Mouse (Mus musculus): ENCODE measurements around the gene Spsb4. TPM values are rescaled to one million over a fixed set of nuclear protein-coding genes. Genes with fewer than 3 reads are reported as not detected.

The Spsb4 gene
- polyA plus RNA-seq, 1 experiment from 2014 or later, result 26.6 TPM

DNA sequence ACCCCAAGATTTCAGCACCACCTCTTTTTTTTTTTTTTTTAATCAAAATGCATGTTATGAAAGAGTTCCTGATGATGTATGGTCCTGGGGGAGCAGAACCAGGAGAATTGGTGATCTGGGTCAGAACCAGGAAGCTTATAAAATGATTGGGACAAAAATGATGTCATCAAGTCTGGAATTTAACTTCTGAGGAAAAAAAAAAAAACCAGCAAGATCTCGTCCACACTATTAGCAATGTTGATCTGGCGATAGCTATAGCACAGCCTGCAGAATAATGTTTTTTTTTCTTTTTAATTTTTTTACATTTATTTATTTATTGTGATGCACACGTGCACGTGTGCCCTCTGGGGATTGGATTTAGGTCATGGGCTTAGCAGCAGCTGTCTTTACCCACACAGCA is 27.6 kb upstream of the Spsb4 start:
- DNase-seq (ENCODE audit: low spot score) (no peak), ATAC-seq (ENCODE audit: low FRiP score) (no peak)
- Histone ChIP-seq H3K27me3 (ENCODE audit: control insufficient read depth, insufficient read depth, low read length) (no peaks in the 10 kb centered on the region), H3K9me3 (ENCODE audit: control insufficient read depth, low read length) (no peaks in the 10 kb centered on the region; the same call in 1 of the 2 replicates), H3K4me3 (replicated peaks; ENCODE audit: low read length) (no peak overlapping the region), H3K36me3 (replicated peaks; ENCODE audit: control insufficient read depth, insufficient read depth) (no peaks in the 10 kb centered on the region), H3K4me1 (replicated peaks; ENCODE audit: control insufficient read depth, insufficient read depth, low read length) (no peaks in the 10 kb centered on the region), H3K27ac (no peak overlapping the region), H3K9ac (no peak overlapping the region), H3K4me2 (replicated peaks) (no peak overlapping the region)
- WGBS, result 84% methylated on average over 4 of the region's 4 CpGs

DNA sequence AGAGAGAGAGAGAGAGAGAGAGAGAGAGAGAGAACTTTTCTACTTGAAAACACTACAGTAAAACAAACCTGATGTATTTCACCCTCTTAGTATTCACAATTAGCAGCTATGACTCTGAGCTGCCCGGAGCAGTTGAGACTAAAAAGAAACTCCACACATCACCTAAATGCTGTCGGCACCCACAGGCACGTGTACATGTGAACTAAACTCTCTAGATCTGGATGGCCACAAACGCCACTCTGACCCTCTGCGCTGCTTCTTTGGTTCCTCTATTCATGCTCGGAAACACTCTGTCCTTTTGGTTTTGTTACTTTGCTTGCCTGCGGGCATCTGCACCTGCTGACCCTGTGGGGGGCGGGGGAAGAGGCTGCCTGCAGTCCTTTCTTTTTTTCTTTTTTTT is 23.0 kb upstream of the Spsb4 start:
- no peak for ATAC-seq (ENCODE audit: low FRiP score)

DNA sequence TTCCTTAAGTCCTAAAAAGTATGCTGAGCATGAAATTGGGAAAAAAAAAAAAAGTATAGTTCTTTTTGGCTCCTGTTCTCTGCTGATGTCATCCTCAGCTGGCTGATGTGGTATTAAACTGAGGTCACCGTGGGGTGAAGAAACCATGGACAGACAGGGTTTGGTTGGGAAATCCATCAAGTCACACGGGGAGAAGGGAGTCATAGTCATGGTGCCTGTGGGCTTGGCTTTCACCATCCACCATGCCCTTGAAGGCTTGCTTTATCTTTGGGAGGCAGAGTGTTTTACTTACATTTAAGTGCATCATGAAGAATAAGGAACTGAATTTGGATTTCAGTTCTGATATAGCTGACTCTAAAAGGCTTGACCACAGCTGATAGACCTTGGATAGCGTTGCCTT is 19.4 kb upstream of the Spsb4 start:
- H3K9ac ChIP-seq, result no peak overlapping the region
- no peak overlapping the region for H3K4me2 ChIP-seq (replicated peaks)
- DNase-seq (ENCODE audit: low spot score) (no peak), ATAC-seq (ENCODE audit: low FRiP score) (no peak)
- H3K4me1 ChIP-seq (replicated peaks; ENCODE audit: control insufficient read depth, insufficient read depth, low read length), result no peaks in the 10 kb centered on the region
- H3K4me3 ChIP-seq (replicated peaks; ENCODE audit: low read length), result no peak overlapping the region
- no peaks in the 10 kb centered on the region for H3K27me3 ChIP-seq (ENCODE audit: control insufficient read depth, insufficient read depth, low read length)
- H3K9me3 ChIP-seq (ENCODE audit: control insufficient read depth, low read length), result no peaks in the 10 kb centered on the region
- no peak overlapping the region for H3K27ac ChIP-seq
- WGBS, result 96% methylated on average over 3 of the region's 3 CpGs
- no peaks in the 10 kb centered on the region for H3K36me3 ChIP-seq (replicated peaks; ENCODE audit: control insufficient read depth, insufficient read depth)

More for the DNA sequence above, 23.0 kb upstream of the Spsb4 start:
- Histone ChIP-seq H3K36me3 (replicated peaks; ENCODE audit: control insufficient read depth, insufficient read depth) (no peaks in the 10 kb centered on the region), H3K9me3 (ENCODE audit: control insufficient read depth, low read length) (no peaks in the 10 kb centered on the region), H3K27me3 (ENCODE audit: control insufficient read depth, insufficient read depth, low read length) (no peaks in the 10 kb centered on the region), H3K4me2 (replicated peaks) (no peak overlapping the region), H3K9ac (no peak overlapping the region), H3K4me1 (replicated peaks; ENCODE audit: control insufficient read depth, insufficient read depth, low read length) (no peaks in the 10 kb centered on the region), H3K4me3 (replicated peaks; ENCODE audit: low read length) (no peak overlapping the region), H3K27ac (no peak overlapping the region)
- 60% methylated on average over 8 of the region's 8 CpGs for WGBS
- DNase-seq (ENCODE audit: low spot score), result no peak

DNA sequence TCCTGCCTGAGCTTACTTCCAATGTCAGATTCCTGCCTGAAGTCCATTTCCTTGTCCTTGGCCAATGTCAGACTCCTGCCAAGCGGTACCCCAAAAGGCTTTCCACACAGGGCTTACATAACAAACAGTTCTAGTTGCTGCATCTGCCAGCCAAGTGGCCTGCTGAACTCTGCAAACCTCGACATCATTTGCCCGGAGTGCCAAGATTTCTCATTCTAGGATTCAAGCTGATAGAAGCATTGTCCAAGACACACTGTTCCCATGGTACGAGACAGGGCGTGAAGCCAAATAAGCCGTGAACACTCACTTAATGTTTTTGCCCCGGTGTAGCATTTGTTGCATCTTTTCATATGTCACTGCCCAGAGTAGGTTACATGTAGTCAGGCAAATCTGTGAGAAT is 18.0 kb upstream of the Spsb4 start:
- H3K27ac ChIP-seq, result no peak overlapping the region
- H3K36me3 ChIP-seq (replicated peaks; ENCODE audit: control insufficient read depth, insufficient read depth), result no peaks in the 10 kb centered on the region
- ATAC-seq (ENCODE audit: low FRiP score), result no peak
- 66% methylated on average over 7 of the region's 7 CpGs for WGBS
- H3K9ac ChIP-seq, result no peak overlapping the region
- no peak for DNase-seq (ENCODE audit: low spot score)
- H3K4me1 ChIP-seq (replicated peaks; ENCODE audit: control insufficient read depth, insufficient read depth, low read length), result no peaks in the 10 kb centered on the region
- H3K9me3 ChIP-seq (ENCODE audit: control insufficient read depth, low read length), result no peaks in the 10 kb centered on the region
- H3K4me2 ChIP-seq (replicated peaks), result no peak overlapping the region
- H3K4me3 ChIP-seq (replicated peaks; ENCODE audit: low read length), result no peak overlapping the region
- no peaks in the 10 kb centered on the region for H3K27me3 ChIP-seq (ENCODE audit: control insufficient read depth, insufficient read depth, low read length)

DNA sequence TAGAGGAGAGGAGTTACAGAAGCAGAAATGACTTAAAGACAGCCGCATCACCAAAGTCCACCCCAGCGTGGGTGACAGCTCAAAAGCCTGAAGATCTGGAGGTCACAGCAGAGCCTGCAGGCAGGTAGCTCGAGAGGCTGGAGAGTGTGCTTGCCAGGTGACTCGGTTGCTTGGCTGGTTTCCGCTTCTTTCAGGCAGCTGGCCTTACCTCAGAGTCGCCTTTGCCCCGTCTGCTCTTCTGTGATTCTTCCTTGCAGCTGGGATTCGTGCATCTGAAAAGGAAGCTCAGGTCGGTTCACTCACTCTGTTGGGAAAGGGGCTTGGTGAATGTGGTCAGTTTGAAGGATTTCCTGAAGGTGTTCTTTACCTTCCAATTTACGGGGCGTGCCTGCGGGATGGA is 8.7 kb upstream of the Spsb4 start:
- no peak overlapping the region for H3K4me2 ChIP-seq (replicated peaks)
- no peaks in the 10 kb centered on the region for H3K4me1 ChIP-seq (replicated peaks; ENCODE audit: control insufficient read depth, insufficient read depth, low read length)
- ATAC-seq (ENCODE audit: low FRiP score), result no peak
- no peak overlapping the region for H3K27ac ChIP-seq
- no peak for DNase-seq (ENCODE audit: low spot score)
- H3K27me3 ChIP-seq (ENCODE audit: control insufficient read depth, insufficient read depth, low read length), result no peaks in the 10 kb centered on the region
- no peak overlapping the region for H3K9ac ChIP-seq
- H3K36me3 ChIP-seq (replicated peaks; ENCODE audit: control insufficient read depth, insufficient read depth), result no peaks in the 10 kb centered on the region
- WGBS, result 77% methylated on average over 12 of the region's 12 CpGs
- no peaks in the 10 kb centered on the region for H3K9me3 ChIP-seq (ENCODE audit: control insufficient read depth, low read length)
- H3K4me3 ChIP-seq (replicated peaks; ENCODE audit: low read length), result no peak overlapping the region

DNA sequence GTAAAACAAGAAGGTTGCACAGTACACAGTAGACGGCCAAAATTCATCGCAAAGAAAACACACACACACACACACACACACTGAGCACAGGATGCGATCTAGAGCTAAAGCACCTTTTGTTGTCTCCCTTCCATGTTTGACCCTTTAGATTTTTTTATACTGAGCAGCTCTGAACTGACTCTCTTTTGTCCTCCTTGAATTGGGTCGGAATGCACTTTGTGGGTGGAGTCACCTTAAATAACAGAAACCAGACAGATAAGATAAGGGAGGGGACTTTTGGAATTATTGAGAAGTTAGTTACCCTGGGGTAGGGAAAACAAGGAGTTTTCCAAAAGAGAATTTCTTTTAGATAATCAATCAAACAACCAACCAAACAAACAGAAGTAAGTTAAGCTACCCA is 7.4 kb upstream of the Spsb4 start:
- H3K4me2 ChIP-seq (replicated peaks), result no peak overlapping the region
- DNase-seq (ENCODE audit: low spot score) (no peak), ATAC-seq (ENCODE audit: low FRiP score) (no peak)
- WGBS, result 86% methylated on average over 4 of the region's 4 CpGs
- H3K4me3 ChIP-seq (replicated peaks; ENCODE audit: low read length), result no peak overlapping the region
- H3K36me3 ChIP-seq (replicated peaks; ENCODE audit: control insufficient read depth, insufficient read depth), result no peaks in the 10 kb centered on the region
- H3K4me1 ChIP-seq (replicated peaks; ENCODE audit: control insufficient read depth, insufficient read depth, low read length), result no peaks in the 10 kb centered on the region
- no peak overlapping the region for H3K27ac ChIP-seq
- H3K9ac ChIP-seq, result no peak overlapping the region
- no peaks in the 10 kb centered on the region for H3K9me3 ChIP-seq (ENCODE audit: control insufficient read depth, low read length)
- H3K27me3 ChIP-seq (ENCODE audit: control insufficient read depth, insufficient read depth, low read length), result no peaks in the 10 kb centered on the region

DNA sequence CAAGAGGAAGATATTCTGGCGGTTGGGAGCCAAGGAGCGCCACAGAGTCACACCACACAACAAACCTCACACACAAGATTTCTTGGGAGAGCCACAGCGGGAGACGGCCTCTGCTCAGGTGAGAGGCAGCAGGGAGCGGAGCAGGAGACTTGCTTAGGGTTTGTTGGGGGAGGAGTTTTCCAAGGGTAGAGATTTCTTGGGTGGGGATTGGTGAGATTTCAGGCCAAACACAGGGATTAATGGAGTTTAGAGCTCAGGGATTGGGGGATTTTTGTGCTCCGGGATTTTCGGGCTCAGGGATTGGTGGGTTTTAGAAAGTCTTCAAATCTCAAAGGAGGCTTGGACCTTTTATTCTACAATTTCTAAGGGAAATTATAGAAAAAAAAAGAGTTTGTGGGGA is 5.8 kb upstream of the Spsb4 start:
- Histone ChIP-seq H3K4me1 (replicated peaks; ENCODE audit: control insufficient read depth, insufficient read depth, low read length) (0 out of 2 replicates have a peak, but pooled peaks cover under 1% of the 10 kb centered on the region), H3K36me3 (replicated peaks; ENCODE audit: control insufficient read depth, insufficient read depth) (no peaks in the 10 kb centered on the region), H3K9me3 (ENCODE audit: control insufficient read depth, low read length) (no peaks in the 10 kb centered on the region), H3K27me3 (ENCODE audit: control insufficient read depth, insufficient read depth, low read length) (no peaks in the 10 kb centered on the region), H3K4me3 (replicated peaks; ENCODE audit: low read length) (no peak overlapping the region), H3K9ac (no peak overlapping the region), H3K4me2 (replicated peaks) (no peak overlapping the region), H3K27ac (no peak overlapping the region)
- ATAC-seq (ENCODE audit: low FRiP score) (no peak), DNase-seq (ENCODE audit: low spot score) (no peak)
- WGBS, result 79% methylated on average over 7 of the region's 7 CpGs

DNA sequence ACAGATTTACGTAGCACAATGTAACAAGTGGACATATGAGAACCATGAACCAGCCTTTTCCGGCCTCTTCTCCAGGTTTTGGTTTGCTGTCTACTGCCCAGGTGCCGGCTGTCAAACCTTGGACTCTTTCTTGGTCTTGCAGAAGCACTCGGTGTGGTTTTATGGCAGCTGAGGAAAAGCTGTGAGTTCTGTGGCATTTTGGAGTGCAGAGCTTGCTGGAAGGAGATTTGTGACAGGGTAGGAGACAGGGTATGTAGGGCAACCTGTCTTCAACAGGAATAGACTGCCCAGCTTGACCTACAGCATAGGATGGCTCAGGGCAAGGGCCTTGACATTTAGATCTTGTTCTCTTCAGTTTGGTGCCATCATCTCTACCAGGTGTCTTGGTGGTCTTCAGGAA is 4.3 kb upstream of the Spsb4 start:
- H3K4me2 ChIP-seq (replicated peaks), result no peak overlapping the region
- no peak for DNase-seq (ENCODE audit: low spot score)
- H3K9ac ChIP-seq, result no peak overlapping the region
- no peak overlapping the region for H3K27ac ChIP-seq
- no peaks in the 10 kb centered on the region for H3K36me3 ChIP-seq (replicated peaks; ENCODE audit: control insufficient read depth, insufficient read depth)
- ATAC-seq (ENCODE audit: low FRiP score), result no peak
- 95% methylated on average over 4 of the region's 4 CpGs for WGBS
- H3K9me3 ChIP-seq (ENCODE audit: control insufficient read depth, low read length), result no peaks in the 10 kb centered on the region
- H3K4me3 ChIP-seq (replicated peaks; ENCODE audit: low read length), result no peak overlapping the region
- 0 out of 2 replicates have a peak, but pooled peaks cover 5% of the 10 kb centered on the region for H3K4me1 ChIP-seq (replicated peaks; ENCODE audit: control insufficient read depth, insufficient read depth, low read length)
- no peaks in the 10 kb centered on the region for H3K27me3 ChIP-seq (ENCODE audit: control insufficient read depth, insufficient read depth, low read length)

DNA sequence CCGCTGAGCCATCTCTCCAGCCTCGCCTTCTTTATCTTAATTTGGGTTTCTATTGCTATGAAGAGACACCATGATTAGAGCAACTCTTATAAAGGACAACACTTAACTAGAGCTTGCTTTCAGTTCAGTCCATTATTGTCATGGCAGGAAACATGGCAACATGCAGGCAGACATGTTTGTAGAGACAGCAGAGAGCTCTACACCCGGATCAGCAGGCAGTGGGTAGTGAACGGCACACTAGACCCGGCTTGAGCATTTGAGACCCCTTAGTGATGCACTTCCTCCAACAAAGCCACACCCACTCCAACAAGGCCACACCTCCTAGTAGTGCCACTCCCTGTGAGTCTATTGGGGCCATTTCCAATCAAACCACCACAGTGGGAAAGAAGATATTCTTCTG is 3.7 kb upstream of the Spsb4 start:
- WGBS, result 90% methylated on average over 5 of the region's 5 CpGs
- Histone ChIP-seq H3K27ac (no peak overlapping the region), H3K4me3 (replicated peaks; ENCODE audit: low read length) (no peak overlapping the region), H3K9ac (no peak overlapping the region), H3K9me3 (ENCODE audit: control insufficient read depth, low read length) (no peaks in the 10 kb centered on the region), H3K36me3 (replicated peaks; ENCODE audit: control insufficient read depth, insufficient read depth) (no peaks in the 10 kb centered on the region), H3K4me1 (replicated peaks; ENCODE audit: control insufficient read depth, insufficient read depth, low read length) (0 out of 2 replicates have a peak, but pooled peaks cover 6% of the 10 kb centered on the region), H3K4me2 (replicated peaks) (no peak overlapping the region), H3K27me3 (ENCODE audit: control insufficient read depth, insufficient read depth, low read length) (no peaks in the 10 kb centered on the region)
- DNase-seq (ENCODE audit: low spot score) (no peak), ATAC-seq (ENCODE audit: low FRiP score) (no peak)

DNA sequence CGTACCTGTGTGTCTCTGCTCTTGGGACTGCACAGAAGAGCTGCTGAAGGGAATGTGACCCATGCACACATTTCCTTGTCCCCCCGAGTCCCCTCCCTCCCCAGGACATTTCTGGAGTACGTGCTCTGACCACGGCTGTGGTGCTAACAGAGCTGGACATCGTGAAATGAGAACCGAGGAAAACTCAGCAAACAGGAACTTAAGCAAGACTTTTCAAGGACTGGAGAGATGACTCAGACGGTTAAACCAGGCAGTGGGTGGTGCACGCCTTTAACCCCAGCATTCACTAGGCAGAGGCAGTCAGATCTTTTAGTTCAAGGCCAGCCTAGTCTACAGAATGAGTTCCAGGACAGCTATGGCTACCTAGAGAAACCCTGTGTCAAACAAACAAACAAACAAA is 1.5 kb upstream of the Spsb4 start:
- ATAC-seq (ENCODE audit: low FRiP score) (no peak), DNase-seq (ENCODE audit: low spot score) (no peak)
- Histone ChIP-seq H3K4me1 (replicated peaks; ENCODE audit: control insufficient read depth, insufficient read depth, low read length) (peaks cover 28% of the 10 kb centered on the region), H3K27me3 (ENCODE audit: control insufficient read depth, insufficient read depth, low read length) (no peaks in the 10 kb centered on the region), H3K27ac (no peak overlapping the region), H3K9me3 (ENCODE audit: control insufficient read depth, low read length) (no peaks in the 10 kb centered on the region), H3K36me3 (replicated peaks; ENCODE audit: control insufficient read depth, insufficient read depth) (no peaks in the 10 kb centered on the region), H3K9ac (no peak overlapping the region), H3K4me3 (replicated peaks; ENCODE audit: low read length) (no peak overlapping the region), H3K4me2 (replicated peaks) (no peak overlapping the region)
- 88% methylated on average over 8 of the region's 8 CpGs for WGBS
